Mouse (Mus musculus) heart, embryonic 13.5 days (tissue): ENCODE results near the gene Oas1a. TPM values are rescaled to one million over a fixed set of nuclear protein-coding genes. Genes with fewer than 3 reads are reported as not detected.
"Not testable (repeated sequence)": the region's sequence is repeated elsewhere in the genome, so short reads cannot be mapped to it uniquely, and the experiment has no call there.

Experiments
- ATAC-seq: fragments of 200-750 bp; cut with Nextera tagmentation; 2 replicates; pipeline ENCODE4 v1.8.0; 2017; ENCODE audit warnings: moderate TSS enrichment; ENCODE audit not compliant: insufficient number of reproducible peaks, low FRiP score, low TSS enrichment; ENCODE audit errors: extremely low read depth
- H3K27ac ChIP-seq: fragments of 300-500 bp; sonication (generic); replicated peaks from 2 replicates; pipeline ENCODE4 v1.5.1; 2015; ENCODE audit warnings: moderate library complexity, mild to moderate bottlenecking, inconsistent platforms
- H3K27me3 ChIP-seq: fragments of 300-500 bp; sonication (generic); replicated peaks from 2 replicates; pipeline ENCODE4 v1.6.1; 2015; ENCODE audit warnings: mild to moderate bottlenecking, inconsistent platforms
- H3K36me3 ChIP-seq: fragments of 300-500 bp; sonication (generic); 2 replicates; pipeline ENCODE4 v1.6.1; 2015; ENCODE audit warnings: mild to moderate bottlenecking, inconsistent platforms
- H3K4me1 ChIP-seq: fragments of 300-500 bp; sonication (generic); 2 replicates; pipeline ENCODE4 v1.6.1; 2015; ENCODE audit warnings: inconsistent platforms
- H3K4me2 ChIP-seq: fragments of 300-500 bp; sonication (generic); 2 replicates; pipeline ENCODE4 v1.6.1; 2015; ENCODE audit warnings: inconsistent platforms, mild to moderate bottlenecking, moderate library complexity
- H3K4me3 ChIP-seq: fragments of 300-500 bp; sonication (generic); 2 replicates; pipeline ENCODE4 v1.5.1; 2015; ENCODE audit warnings: moderate library complexity, mild to moderate bottlenecking, inconsistent platforms
- H3K9ac ChIP-seq: fragments of 300-500 bp; sonication (generic); 2 replicates; pipeline ENCODE4 v1.6.1; 2015; ENCODE audit warnings: inconsistent platforms, mild to moderate bottlenecking, moderate library complexity
- H3K9me3 ChIP-seq: fragments of 300-500 bp; sonication (generic); 2 replicates; pipeline ENCODE4 v1.6.1; 2016; ENCODE audit warnings: inconsistent platforms
- WGBS: fragments of 180-500 bp; shearing (Covaris S2); methylation state at CpG from one replicate; pipeline ENCODE4 v1.1.7; 2015; ENCODE audit warnings: mixed read lengths; 5-methylcytosine and 5-hydroxymethylcytosine counted together
- polyA plus RNA-seq: library from polyadenylated mRNA; unstranded; fragments of >200 nt; fragmentation: Nextera tagmentation; extraction: Ambion mirVana; gene quantifications from 2 replicates; pipeline ENCODE4 v1.2.1, GENCODE M21; 2015

Oas1a gene
- polyA plus RNA-seq, 1 experiment from 2014 or later: 1.1 TPM

- H3K27me3 ChIP-seq, H3K27ac ChIP-seq, H3K4me1 ChIP-seq, ATAC-seq, H3K9ac ChIP-seq, H3K4me2 ChIP-seq, H3K36me3 ChIP-seq, H3K4me3 ChIP-seq, H3K9me3 ChIP-seq: not testable (repeated sequence)
- WGBS: 66% methylated on average over 2 of the region's 2 CpGs
These were observed 15.6 kb downstream of the Oas1a start for GRCm38 (mm10) chr5:120891566-120892242.

DNA sequence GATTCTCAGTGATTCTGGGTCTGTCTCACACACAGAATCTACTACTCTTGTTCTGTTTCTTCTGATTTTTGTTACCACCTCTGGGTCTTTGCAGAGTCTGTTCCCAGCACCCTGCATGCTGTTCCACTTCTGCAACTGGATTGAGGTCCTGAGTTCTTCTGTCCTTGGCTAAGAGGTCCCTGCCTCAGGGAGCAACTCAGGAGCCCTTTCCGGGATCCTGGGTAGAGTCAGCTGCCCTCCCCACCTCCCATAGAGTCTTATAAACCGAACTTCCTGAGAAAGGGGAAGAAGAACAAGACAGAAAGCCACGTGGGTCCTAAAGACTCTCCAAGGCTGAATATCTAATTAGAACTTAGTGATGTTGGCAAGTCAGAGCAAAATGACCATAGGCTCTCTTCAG lies 16.3 kb downstream of the Oas1a start:
- WGBS: 55% methylated on average over 3 of the region's 3 CpGs
- Histone ChIP-seq H3K4me1 (no peaks in the 10 kb centered on the region), H3K4me2 (no peak overlapping the region), H3K4me3 (no peak overlapping the region), H3K9me3 (no peaks in the 10 kb centered on the region), H3K9ac (no peak overlapping the region), H3K27ac (no peak overlapping the region), H3K27me3 (peaks cover 7% of the 10 kb centered on the region), H3K36me3 (no peaks in the 10 kb centered on the region)
- no peak for ATAC-seq

GRCm38 (mm10) chr5:120890026-120890425 lies 17.3 kb downstream of the Oas1a start:
- H3K27ac ChIP-seq: no peak overlapping the region
- H3K27me3 ChIP-seq: peaks cover 7% of the 10 kb centered on the region
- 77% methylated on average over 2 of the region's 2 CpGs for WGBS
- no peaks in the 10 kb centered on the region for H3K4me1 ChIP-seq
- H3K4me3 ChIP-seq: no peak overlapping the region
- no peaks in the 10 kb centered on the region for H3K9me3 ChIP-seq
- H3K4me2 ChIP-seq: no peak overlapping the region
- H3K36me3 ChIP-seq: no peaks in the 10 kb centered on the region
- H3K9ac ChIP-seq: no peak overlapping the region
- ATAC-seq: no peak

DNA sequence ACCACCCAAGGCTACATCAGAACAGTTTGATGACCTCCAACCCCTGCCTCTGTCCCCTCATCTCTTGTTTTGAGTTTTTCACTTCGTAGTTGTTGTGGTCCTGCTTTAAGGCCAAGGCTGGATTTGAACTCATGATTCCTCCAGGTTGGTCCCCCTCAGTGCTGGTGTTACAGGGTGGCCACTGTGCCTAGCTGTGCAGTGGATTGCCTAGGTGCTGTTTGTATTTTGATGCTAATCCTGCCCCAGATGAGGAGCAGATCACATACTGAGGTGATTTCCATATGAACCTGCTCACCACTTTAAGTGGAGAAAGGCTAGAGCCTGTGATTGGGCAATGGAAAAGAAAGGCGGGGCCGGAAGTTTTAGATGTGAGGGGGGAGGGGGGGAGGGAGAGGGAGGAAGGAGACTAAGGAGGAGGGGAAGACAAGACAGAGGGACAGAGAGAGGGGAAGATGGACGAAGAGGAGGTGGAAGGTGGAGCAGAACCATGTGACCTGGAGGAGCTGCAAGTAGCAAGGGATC lies 19.0 kb downstream of the Oas1a start:
- ATAC-seq, H3K36me3 ChIP-seq, H3K9me3 ChIP-seq, H3K9ac ChIP-seq, H3K4me1 ChIP-seq, H3K27me3 ChIP-seq, H3K4me3 ChIP-seq, H3K27ac ChIP-seq, H3K4me2 ChIP-seq: not testable (repeated sequence)
- 37% methylated on average over 4 of the region's 4 CpGs for WGBS

GRCm38 (mm10) chr5:120887831-120888230 lies 19.5 kb downstream of the Oas1a start:
- no peaks in the 10 kb centered on the region for H3K36me3 ChIP-seq
- H3K4me2 ChIP-seq: no peak overlapping the region
- H3K27me3 ChIP-seq: peaks cover 7% of the 10 kb centered on the region
- no peak overlapping the region for H3K9ac ChIP-seq
- no peak overlapping the region for H3K4me3 ChIP-seq
- 41% methylated on average over 6 of the region's 6 CpGs for WGBS
- no peaks in the 10 kb centered on the region for H3K4me1 ChIP-seq
- ATAC-seq: no peak
- H3K9me3 ChIP-seq: no peaks in the 10 kb centered on the region
- no peak overlapping the region for H3K27ac ChIP-seq

DNA sequence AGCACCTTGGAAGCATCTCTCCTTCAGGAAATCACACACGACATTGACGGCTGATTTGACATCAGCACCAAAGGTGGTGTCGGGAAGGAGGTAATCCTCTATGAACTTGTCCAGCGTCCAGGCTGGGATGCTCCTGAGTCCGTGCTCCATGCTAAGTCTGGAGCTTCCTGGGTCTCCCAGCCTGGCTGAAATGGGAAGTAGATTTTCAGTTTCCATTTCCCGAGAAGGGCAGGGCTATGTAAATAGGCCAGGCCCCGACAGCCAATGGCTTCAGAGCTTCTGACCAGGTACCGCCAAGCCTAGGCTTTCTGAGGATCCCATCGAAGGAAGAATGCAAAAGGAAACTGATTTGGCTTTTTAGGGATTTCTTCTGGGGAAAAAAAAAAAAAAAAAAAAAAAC lies 19.9 kb downstream of the Oas1a start, which contains the start of gene Oas1g:
Gene Oas1g (minus strand): TSS at position 201 of the 400 bp plus-strand sequence.
- not testable (repeated sequence) for ATAC-seq, H3K4me3 ChIP-seq, H3K27me3 ChIP-seq, H3K36me3 ChIP-seq, H3K27ac ChIP-seq, H3K9me3 ChIP-seq, H3K4me1 ChIP-seq, H3K9ac ChIP-seq, H3K4me2 ChIP-seq
- WGBS: 15% methylated on average over 7 of the region's 9 CpGs

GRCm38 (mm10) chr5:120881681-120882080 lies 25.6 kb downstream of the Oas1a start:
- 79% methylated on average over 6 of the region's 6 CpGs for WGBS
- not testable (repeated sequence) for H3K27ac ChIP-seq, H3K9ac ChIP-seq, H3K27me3 ChIP-seq, H3K4me3 ChIP-seq, ATAC-seq, H3K4me1 ChIP-seq, H3K9me3 ChIP-seq, H3K36me3 ChIP-seq, H3K4me2 ChIP-seq

DNA sequence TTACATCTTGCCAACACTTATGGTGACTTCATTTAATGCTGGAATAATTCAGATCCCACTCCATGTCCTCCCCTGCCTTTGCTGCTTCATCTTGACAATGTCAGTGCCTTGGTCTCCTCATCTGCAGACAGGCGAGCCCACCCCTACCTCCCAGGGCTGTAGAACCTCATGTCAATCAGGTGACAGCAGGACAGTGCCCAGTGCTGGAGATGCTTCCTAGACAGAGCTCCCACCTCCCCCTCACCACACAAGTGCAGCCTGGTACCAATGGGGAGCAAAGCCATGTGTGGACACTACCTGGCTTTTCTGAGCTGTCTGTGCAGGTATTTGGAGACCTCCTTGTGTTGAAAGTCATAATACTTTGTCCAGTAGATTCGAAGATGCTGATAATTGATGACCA lies 28.5 kb downstream of the Oas1a start:
- H3K27ac ChIP-seq, H3K4me3 ChIP-seq, H3K27me3 ChIP-seq, H3K4me1 ChIP-seq, H3K36me3 ChIP-seq, H3K4me2 ChIP-seq, H3K9ac ChIP-seq, ATAC-seq, H3K9me3 ChIP-seq: not testable (repeated sequence)
- WGBS: 54% methylated on average over 2 of the region's 2 CpGs

DNA sequence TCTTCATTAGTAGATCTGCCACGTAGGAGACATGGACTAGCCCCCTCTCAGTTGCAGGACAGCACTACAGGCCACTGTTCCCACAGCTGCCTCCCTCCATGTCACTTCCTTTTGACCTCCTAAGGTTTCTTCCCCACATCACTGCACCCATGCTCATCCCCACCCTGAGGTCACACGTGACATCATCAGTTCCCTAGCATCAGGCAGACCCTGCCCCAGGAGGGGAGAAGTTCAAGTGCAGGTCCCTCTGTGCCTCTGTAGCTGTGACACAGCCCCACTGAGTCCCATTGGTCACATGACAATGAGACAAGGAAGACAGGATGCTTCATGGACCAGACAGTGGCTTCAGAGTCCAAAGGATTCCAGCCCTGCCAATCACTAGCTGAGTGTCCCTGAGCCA lies 29.9 kb downstream of the Oas1a start:
- not testable (repeated sequence) for ATAC-seq, H3K36me3 ChIP-seq
- WGBS: 69% methylated on average over 2 of the region's 2 CpGs

GRCm38 (mm10) chr5:120876839-120877238 lies 30.5 kb downstream of the Oas1a start:
- H3K27me3 ChIP-seq, H3K27ac ChIP-seq, H3K4me2 ChIP-seq, H3K9me3 ChIP-seq, H3K9ac ChIP-seq, H3K36me3 ChIP-seq, H3K4me1 ChIP-seq, H3K4me3 ChIP-seq, ATAC-seq: not testable (repeated sequence)
- 54% methylated on average over 2 of the region's 3 CpGs for WGBS

More for the DNA sequence above, 29.9 kb downstream of the Oas1a start:
- not testable (repeated sequence) for H3K4me2 ChIP-seq, H3K27me3 ChIP-seq, H3K4me3 ChIP-seq, H3K9ac ChIP-seq, H3K4me1 ChIP-seq, H3K9me3 ChIP-seq, H3K27ac ChIP-seq

DNA sequence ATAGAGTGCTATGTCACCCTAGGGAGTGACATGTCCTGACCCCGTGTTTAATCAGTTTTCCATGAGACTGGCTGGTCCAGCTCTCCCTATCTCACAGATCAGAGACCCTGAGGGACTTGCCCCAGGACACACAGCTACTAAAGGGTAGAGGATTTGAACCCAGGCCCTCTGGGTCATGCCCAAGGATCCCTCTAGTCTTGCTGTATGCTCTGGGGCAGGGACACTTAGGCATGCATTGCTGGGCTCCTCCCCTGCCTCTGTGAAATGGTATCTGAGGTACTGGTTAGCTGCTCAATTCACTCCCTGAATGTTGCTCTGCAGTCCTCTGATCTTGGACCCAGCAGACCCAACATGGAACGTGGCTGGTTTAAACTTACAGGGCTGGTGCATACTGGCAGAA lies 35.9 kb downstream of the Oas1a start:
- H3K36me3 ChIP-seq: no peaks in the 10 kb centered on the region
- WGBS: 44% methylated on average over 2 of the region's 2 CpGs
- no peak for ATAC-seq
- H3K9ac ChIP-seq: no peak overlapping the region
- H3K4me2 ChIP-seq: no peak overlapping the region
- H3K9me3 ChIP-seq: no peaks in the 10 kb centered on the region
- no peak overlapping the region for H3K4me3 ChIP-seq
- H3K27ac ChIP-seq: no peak overlapping the region
- peaks cover 14% of the 10 kb centered on the region; the same call in 1 of the 2 replicates for H3K27me3 ChIP-seq
- no peaks in the 10 kb centered on the region for H3K4me1 ChIP-seq

GRCm38 (mm10) chr5:120870782-120871181 lies 36.5 kb downstream of the Oas1a start:
- Histone ChIP-seq H3K9me3 (no peaks in the 10 kb centered on the region), H3K27me3 (peaks cover 14% of the 10 kb centered on the region; the same call in 1 of the 2 replicates), H3K27ac (no peak overlapping the region), H3K36me3 (no peaks in the 10 kb centered on the region), H3K4me1 (no peaks in the 10 kb centered on the region), H3K4me2 (no peak overlapping the region), H3K4me3 (no peak overlapping the region), H3K9ac (no peak overlapping the region)
- WGBS: 72% methylated on average over 7 of the region's 7 CpGs
- no peak for ATAC-seq
